Mouse (Mus musculus): ENCODE results near the gene Epb41l4b. TPM values are rescaled to one million over a fixed set of nuclear protein-coding genes. Genes with fewer than 3 reads are reported as not detected.
A peak's percentile ranks its signal among the peaks of the same experiment; 100 is the strongest.

Gene Epb41l4b
- total RNA-seq, 2 experiments from 2014 or later = 4.3 to 6.1 TPM

DNA sequence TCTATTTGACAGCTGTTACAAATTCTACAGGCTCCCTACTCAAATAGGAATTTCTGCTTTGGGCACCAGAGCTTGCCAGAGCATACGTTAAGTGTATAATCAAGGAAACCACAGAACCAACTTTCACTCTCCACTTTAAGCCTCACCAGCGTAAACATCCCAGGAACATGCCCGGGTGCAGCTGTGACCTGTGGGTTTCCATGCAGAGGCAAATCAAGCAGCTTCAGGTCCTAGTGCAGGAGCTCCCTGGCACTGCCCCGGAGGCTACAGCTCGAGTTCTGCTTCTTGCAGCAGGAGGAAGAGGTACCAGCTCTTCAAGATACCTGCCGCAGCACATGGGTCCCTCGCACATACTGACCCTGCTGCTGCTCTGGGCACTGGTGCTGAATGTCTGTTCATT is 74.8 kb downstream of the Epb41l4b start:
- DNase-seq = no peak
- intact Hi-C loops (cut with DNase I) = no loop called here

DNA sequence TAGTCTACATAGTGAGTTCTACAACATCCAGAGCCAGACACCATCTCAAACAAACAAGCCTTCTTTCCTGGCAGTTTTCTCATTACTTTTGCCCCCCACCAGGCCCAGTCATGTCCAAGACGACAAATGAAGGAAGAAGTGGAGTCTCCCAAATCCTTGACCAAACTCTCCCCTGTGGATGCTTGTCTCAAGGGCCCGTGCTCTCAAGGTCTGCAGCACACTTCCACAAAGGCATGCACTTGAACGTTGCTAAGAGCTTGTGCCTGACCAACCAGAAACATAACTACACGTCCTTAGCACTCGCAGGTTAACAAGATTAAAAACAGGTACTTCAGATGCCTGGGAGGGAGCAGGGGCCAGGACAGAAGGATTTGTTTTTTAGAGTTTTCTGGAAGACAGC is 75.4 kb downstream of the Epb41l4b start:
- intact Hi-C loops (cut with DNase I) = no loop called here
- DNase-seq = no peak

DNA sequence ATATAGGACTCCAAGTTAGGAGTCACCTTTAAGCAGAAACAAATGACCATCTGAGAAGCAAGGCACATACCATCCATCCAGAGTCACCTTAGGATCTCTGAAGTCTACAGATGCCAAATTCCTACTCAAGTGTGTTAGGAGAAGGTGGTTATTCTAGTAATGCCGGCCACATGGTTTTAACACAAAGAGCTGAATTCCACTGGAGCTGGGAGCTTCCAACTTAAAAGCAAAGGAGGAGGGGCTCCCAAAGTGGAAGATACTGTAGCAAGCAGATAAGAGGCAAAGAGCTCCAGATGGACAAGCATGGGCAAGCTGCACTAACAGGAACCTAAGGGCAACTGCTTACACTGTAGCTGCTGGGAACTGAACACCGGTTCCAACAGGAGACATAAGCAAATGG is 76.3 kb downstream of the Epb41l4b start:
- no peak for DNase-seq
- intact Hi-C loops (cut with DNase I) = no loop called here

DNA sequence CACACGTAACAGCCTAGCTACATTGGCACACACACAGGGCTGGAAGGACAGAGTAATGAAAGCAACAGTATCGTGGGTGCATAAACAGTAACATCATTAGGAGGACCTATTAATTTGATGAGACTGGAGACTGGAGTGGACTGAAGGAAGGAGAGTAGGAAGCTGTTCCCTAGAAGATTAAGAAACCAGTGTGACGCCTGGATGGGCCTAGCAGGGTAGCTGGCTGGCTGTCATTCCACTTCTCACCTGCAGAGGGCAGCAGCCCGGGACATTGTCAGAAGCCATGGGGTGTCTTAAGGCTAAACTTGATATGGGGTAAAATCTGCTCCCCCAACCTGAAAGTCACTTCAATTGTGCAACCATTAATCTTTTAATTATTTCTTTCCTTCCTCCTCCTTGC is 78.0 kb downstream of the Epb41l4b start:
- peak; percentile 82 to 89 for DNase-seq
- intact Hi-C loops (cut with DNase I) = loop anchor here (1.0 to 2.0 kb wide), 2 partner anchors 78 to 210 kb away; partner anchors contain the start of gene Epb41l4b

DNA sequence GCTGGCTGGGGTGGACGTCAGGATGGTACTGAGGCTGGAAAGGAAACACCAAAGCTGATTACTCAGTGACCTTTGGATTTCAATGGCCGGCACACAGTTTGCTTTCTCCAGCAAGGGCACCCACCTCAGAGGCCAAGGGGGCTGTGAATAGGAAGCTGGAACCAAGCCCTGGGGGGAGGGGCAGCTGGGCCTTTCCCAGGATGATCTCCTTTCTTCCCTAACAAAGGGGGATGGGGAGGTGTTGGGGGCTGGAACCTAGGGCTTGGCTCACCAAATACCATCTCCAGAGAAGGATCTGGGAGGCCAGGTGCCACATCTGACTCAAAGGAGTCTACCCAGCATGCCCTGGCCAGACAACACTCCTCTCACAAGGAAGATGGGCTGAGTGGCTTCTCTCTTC is 78.4 kb downstream of the Epb41l4b start:
- intact Hi-C loops (cut with DNase I) = loop anchor here (1.0 to 2.0 kb wide), 2 partner anchors 78 to 210 kb away; partner anchors contain the start of gene Epb41l4b
- DNase-seq = no peak

DNA sequence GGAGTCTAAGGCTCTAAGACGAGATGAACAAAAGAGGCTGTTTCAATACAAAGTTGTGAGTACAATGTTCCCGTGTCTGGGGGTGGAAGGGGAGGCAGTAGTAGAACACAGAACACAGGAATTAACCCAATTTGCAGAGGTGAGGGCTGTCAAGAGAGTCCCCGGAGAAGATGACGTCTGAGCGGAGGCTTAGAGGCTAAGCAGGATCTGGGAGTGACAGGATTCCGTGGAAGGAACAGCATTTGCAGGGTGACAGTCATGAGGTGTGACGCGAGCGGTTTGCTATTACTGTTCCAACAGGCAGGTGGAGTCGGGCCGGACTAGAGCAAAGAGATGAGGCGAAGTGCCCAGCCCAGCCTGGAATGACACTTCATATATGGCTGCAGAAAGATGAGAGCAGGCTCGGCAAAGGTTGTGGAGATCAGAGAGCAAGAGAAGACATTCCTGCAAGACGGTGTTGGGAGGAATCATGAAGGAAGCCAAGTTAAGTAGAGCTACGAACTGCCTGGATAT is 82.9 kb downstream of the Epb41l4b start:
- DNase-seq = no peak
- intact Hi-C loops (cut with DNase I) = no loop called here

DNA sequence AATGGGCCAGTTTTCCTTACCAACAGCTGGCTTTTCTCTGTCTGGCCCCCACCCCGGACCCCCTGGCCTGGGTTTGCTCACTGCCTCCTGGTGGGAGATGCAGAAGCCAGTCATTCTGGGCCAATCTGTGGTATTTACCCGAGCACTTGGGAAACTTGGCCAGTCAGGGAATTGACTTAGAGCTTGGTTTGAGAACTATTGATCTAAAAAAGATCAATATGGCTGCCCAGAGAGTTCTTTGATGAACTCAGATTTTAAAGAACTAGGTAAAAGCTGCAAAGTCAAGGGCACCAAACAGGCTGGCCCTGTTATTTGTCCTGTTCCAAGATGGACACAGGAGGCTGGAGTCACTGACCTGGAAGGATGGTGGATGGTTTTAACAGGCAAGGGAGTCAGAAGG is 84.6 kb downstream of the Epb41l4b start:
- DNase-seq = no peak
- intact Hi-C loops (cut with DNase I) = no loop called here

DNA sequence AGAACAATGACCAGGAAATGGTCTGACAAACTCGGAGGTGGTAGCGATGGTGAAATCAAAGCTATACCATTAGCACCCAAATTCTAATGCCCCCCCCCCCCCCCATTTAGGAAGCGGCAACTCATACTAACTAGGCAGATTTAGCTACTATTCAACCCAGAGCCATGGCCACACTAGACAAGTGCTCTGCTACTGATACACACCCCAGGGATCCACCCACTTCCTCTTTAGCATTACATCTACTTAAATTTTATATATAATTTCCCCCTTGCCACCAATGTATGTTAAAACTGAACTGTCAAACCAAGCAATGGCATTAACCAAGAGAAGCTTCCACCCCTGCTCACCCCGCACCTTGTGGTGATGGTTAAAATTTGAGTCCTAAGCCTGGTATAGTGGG is 85.6 kb downstream of the Epb41l4b start:
- DNase-seq = no peak
- intact Hi-C loops (cut with DNase I) = no loop called here

DNA sequence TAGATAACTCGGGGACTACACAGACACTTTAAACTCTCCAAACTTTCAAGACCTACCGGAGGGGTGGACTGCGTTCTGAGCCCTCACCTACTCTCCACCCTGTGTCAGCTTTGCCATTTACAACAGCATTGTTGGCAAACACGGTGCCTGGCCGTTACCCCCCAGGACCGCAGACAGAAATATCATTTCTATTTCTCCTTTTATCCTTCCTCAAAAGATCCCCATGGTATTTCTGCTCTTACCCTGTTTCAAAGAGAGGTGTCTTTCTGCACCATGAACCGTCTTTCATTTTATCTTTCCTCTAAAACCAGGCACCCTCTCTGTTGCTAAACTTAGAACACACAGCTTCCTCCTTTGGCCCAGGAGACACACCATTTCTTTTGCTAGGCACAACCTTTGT is 87.6 kb downstream of the Epb41l4b start:
- DNase-seq = no peak
- intact Hi-C loops (cut with DNase I) = no loop called here

DNA sequence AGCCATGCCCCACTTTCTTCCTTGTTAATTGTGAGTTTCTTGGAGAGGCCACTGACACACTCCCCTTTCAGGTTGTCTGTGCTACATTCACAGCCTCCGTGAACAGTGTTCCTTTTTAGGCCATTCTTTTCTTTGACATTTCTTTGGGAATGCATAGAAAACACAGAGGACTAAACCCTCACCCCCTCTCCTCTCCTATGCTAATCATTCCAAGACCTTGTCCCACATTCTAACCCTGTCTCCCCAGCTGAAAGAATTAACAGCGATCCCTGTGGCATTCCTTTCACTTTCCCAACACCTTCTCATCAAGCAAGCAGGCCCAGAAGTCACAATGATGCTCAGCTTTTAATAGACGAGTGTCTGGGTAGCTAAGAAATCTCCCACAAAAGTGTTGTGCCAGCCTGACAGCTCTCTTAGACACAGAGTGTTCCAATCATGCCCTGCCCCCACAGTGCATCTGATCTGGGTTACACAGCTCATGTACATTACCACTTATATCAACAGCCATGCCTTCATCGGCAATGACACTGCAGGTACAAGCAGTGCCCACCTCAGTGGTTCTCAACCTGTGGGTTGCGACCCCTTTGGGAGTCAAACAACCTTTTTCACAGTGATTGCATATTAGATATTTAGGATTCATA is 93.8 kb downstream of the Epb41l4b start:
- intact Hi-C loops (cut with DNase I) = no loop called here
- no peak for DNase-seq

DNA sequence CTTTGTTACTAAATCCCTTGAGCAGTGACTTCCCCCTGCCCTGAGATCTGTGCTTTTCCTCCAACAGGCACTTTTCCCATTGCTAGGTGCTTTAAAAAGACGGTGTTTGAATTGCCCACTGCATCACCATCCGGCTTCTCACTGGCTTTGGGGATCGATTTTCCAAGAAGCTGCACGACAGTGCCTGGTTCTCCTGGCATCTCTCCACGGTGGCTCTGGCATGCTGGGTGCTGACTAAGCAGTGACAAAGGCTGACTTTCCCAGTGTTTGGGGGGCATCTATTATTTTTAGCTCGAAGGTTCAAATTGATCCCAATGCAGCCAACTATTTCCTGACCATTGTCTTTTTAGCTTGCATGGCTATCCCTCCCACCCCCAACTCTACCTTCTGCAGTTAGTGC is 94.7 kb downstream of the Epb41l4b start:
- DNase-seq = no peak
- intact Hi-C loops (cut with DNase I) = no loop called here

DNA sequence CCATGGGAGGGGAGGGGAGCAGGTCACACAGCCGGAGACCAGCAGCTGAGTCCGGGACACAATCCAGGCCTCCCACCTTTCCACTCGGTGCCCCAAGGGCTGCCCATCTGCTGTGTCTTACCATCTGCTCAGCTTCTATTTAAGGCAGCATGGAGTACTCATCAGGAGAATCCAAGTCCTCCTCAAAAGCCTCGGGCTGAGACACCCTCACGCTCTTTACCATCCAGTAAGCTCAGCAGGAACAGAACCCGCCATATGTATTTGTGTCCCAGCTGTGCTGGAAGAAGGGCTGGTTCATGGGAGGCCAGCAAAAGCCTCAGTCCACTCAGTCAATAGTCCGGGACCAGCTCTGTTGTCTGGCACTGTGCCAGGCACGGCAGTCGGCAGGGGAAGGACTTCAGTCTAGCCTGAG is 97.1 kb downstream of the Epb41l4b start:
- intact Hi-C loops (cut with DNase I) = no loop called here
- DNase-seq = no peak

DNA sequence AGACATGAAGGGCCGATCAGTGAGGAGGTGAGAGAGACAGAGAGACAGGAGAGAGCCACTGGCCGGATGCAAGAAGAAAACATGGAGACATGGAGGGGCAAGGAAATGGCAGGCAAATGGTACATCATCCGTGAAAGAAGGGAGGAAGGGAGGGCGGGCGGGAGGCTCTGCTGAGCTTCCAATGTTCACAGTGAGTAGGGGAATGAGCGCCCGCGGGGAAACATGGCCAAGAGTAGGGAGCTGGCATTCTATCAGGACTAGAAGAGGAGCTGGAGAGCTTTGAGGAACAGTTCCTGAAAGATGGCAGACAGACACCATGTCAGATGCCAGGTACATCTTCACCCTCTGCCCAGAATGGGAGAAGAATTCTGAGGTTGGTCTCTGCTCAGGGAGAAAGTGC is 99.6 kb downstream of the Epb41l4b start:
- intact Hi-C loops (cut with DNase I) = no loop called here
- no peak for DNase-seq

DNA sequence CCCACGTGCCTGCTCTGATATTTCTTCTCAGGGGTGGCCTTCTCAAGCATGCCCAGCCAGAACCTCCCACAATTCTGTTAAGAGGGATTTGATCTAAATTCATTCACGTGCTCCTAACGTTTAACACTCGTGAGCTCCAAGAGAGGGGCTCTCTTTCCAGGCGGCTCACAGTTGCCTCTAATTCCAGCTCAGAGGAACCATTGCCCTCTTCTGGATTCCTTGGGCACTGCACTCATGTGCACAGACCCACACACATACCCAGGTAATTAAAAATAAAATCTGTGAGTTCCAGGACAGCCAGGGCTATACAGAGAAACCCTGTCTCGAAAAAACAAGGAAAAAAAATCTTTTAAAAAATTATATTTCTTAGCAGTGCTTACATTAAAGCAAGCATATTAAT is 101.6 kb downstream of the Epb41l4b start:
- intact Hi-C loops (cut with DNase I) = no loop called here
- DNase-seq = no peak

DNA sequence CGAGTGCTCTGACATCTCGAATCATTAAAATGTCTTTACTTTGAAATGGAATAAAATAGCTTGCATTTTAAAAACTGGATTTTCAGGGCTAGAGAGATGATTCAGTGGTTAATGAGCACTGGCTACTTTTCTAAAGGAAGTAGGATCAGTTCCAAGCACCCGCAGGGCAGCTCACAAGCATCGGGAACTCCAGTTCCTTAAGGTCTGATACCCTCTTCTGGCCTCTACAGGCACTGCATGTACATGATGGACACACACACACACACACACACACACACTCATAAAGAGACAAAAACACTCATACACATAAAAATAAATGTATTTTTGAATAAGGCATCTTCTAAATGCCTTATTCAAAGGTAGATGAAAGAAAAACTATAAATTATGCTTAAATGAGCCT is 102.0 kb downstream of the Epb41l4b start:
- intact Hi-C loops (cut with DNase I) = no loop called here
- DNase-seq = no peak

DNA sequence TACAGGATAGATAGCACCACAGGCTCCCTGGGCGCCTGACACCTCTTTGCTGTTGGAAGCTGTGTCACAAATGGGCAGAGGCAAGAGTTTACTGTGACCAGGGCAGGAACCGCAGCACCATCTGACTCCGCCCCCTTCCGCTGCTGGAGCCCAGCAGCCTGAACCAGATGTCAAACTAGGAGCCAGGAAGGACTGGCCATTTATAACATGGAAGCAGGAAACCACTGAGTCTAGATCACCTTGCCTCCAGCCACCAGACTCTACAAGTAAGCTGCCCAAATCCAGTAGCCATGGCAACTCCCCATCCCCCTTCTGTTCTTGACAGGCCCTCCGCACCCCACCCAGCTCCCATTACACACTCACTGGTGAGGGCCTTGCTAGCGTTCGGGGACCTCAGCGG is 102.8 kb downstream of the Epb41l4b start:
- intact Hi-C loops (cut with DNase I) = no loop called here
- DNase-seq = no peak

DNA sequence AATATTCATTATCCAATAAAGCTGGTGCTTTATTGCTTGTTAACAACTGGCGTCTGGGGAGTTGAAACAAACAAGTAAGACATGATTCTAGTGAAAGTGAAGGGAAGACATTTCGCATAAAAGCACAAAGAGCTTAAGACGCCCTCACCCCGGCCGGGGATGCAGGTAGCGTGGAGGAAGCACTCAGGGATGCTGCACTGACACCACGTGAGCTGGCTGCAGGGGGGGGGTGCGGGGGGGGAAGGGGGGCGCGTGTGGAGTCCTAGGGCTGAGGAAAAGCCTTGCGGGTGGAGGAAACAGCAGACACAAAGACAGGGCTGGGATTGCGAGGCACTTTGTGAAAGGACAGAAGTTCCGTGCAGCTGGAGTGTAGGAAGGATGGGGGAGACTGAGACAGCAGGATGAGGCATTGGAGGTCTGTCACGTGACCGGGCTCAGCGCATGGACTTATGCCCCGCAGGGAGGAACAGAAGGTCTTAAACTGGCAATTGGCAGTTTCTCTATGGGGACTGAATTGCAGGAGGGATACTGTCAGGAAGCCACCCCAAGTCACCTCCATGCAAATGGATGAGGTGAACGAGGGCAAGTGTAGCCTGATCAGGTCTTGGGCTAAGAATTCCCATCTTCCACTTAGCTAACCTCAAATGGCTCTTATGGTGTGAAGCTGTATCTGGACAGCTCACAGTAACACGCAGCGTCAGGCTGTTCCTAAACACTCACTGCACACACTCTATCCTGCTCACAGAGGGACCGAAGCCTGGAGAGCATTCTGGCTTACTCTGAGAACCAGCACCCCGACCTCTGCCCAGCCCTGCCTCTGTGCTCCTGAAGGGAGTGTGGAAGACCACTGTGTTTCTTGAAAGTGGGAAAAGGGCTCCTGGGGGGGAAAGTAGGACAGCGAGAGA is 103.9 kb downstream of the Epb41l4b start:
- intact Hi-C loops (cut with DNase I) = no loop called here

DNA sequence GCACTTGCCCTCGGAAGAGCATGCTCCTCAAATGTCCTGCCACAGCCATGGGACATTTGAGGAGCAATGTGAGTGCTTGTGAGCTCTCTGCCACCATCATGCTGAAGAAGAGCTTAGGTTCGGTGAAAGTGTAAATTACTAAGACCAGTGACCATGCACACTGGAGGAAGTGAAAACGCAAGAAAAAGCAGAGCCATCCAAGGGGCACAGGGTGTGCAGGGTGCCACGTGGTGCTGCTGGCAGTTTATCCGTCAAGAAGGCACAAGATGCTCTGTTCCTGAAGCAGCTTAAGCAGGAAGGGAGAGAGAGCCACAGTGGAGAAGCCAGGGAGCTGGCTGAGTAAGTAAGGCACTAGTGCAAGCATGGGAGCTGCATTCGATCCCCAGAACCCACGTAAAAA is 105.7 kb downstream of the Epb41l4b start:
- intact Hi-C loops (cut with DNase I) = no loop called here
- DNase-seq = no peak

More for the DNA sequence above, 103.9 kb downstream of the Epb41l4b start:
- DNase-seq = no peak

DNA sequence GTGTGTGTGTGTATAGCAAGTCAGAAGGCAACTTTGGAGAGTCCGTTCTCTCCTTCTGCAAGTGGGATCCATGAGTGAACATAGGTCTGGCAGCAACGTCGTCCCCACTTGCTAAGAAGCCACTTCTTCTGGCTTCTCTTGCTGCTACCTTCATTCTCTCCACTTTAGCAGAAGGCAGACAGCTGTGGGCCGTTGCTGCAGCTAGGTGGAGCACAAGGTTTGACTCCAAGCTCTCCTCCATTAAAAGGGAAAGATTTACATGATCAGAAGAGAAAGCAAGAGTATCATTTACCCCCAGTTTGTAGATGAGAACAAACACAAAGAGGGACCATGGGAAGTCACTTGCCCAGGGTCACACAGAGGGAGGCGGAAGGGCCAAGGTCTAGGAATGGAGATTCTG is 109.1 kb downstream of the Epb41l4b start:
- no peak for DNase-seq
- intact Hi-C loops (cut with DNase I) = no loop called here

DNA sequence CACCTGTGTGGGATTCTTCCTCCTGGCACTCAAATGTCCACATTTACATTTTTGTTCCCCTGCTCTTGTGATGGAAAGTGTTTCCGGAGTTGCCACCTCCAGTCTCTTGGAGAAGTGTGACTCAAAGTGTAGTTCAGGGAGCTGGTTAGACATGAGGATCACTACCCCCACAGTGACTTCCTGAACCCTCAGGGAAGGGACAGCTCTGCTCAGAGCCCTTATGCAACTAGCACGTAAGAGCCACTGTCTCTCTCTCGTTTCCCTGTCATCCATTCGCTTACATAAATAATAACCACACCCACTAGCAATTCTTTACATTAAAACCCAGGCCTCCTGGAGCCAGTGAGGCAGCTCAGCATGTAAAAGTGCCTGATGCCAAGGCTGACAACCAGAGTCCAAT is 111.8 kb downstream of the Epb41l4b start:
- DNase-seq = no peak
- intact Hi-C loops (cut with DNase I) = no loop called here

DNA sequence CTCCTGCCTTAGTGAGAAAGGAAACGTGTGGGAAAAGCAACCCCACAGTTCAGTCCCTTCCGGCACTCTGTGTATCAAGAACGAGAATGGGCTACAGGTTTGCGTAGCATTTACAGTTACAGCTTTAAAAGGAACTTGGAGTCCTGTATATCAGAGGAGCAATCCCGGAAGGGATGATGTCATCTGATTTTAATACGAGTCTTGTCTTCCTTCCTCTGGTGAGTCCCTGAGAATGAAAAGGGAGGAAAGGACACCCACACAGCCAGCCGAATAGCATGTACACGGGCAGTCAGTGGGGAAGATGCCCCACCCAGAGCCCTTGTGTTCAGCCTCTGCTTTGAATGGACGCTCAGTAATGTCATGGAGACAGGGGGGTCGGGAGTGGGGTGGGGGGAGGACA is 115.3 kb downstream of the Epb41l4b start:
- no peak for DNase-seq
- intact Hi-C loops (cut with DNase I) = no loop called here

DNA sequence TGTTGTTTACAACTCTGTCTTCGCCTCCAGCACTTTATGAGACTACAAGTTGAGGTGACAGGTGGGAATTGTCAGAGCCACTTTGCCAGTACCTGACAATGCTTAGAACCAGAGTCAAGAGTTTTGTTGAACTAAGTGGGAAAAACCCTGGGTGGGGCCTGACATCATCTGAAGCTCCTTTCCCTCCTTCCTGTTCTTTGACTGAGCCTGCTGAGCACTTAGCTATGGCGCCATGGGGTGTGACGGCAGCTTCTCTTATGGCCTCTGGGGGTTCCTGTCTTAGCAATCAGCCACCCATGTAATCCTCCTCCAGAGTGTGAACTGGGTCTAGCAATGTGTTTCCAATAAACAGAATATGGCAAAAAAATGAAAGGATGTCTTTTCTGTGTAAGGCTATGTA is 119.7 kb downstream of the Epb41l4b start:
- no peak for DNase-seq

More for the DNA sequence above, 119.7 kb downstream of the Epb41l4b start:
- intact Hi-C loops (cut with DNase I) = no loop called here
